ENCODE assay signal across 8 mouse cellular contexts in genomic region chr1:136915438-136915837, GRCm38 (mm10). TPM values are rescaled to one million over a fixed set of nuclear protein-coding genes. Genes with fewer than 3 reads are reported as not detected.
A peak's percentile ranks its signal among the peaks of the same experiment; 100 is the strongest.
DNase-seq lines count a peak whose midpoint lies in the region; ATAC-seq lines count a peak whose summit lies in the region.

No protein-coding gene starts in this region.

- H3K27me3 ChIP-seq in stomach, embryonic 16.5 days (ENCODE audit: control insufficient read depth, insufficient read depth, low read length) = no peaks in the 10 kb centered on the region
- no peaks in the 10 kb centered on the region for H3K27me3 ChIP-seq in midbrain, embryonic 10.5 days (ENCODE audit: low read depth, poor library complexity, severe bottlenecking)

- H3K9ac ChIP-seq in stomach, embryonic 16.5 days (ENCODE audit: low read length) = no peak overlapping the region

- H3K9me3 ChIP-seq in stomach, embryonic 16.5 days (replicated peaks; ENCODE audit: control insufficient read depth, low read length) = no peaks in the 10 kb centered on the region
- H3K9me3 ChIP-seq in midbrain, embryonic 10.5 days (replicated peaks) = no peaks in the 10 kb centered on the region

- H3K4me3 ChIP-seq in stomach, embryonic 16.5 days (replicated peaks; ENCODE audit: low read length) = no peak overlapping the region
- no peak overlapping the region for H3K4me3 ChIP-seq in midbrain, embryonic 10.5 days

- WGBS in stomach, embryonic 16.5 days = 35% methylated on average over 11 of the region's 11 CpGs
- 80% methylated on average over 11 of the region's 11 CpGs for WGBS in midbrain, embryonic 10.5 days

- H3K27ac ChIP-seq in stomach, embryonic 16.5 days (ENCODE audit: low read length) = no peak overlapping the region
- H3K27ac ChIP-seq in midbrain, embryonic 10.5 days (replicated peaks) = no peak overlapping the region

- ATAC-seq in stomach, embryonic 16.5 days (ENCODE audit: insufficient read depth, low FRiP score) = peak; percentile 58; the same call in 1 of the 2 replicates
- ATAC-seq in CD4-positive, CD25-positive, alpha-beta regulatory T cell, adult 4 months = no peak

- peak overlapping the region; percentile 36 for H3K4me2 ChIP-seq in stomach, embryonic 16.5 days (ENCODE audit: low read depth, low read length)

- DNase-seq in embryo, embryonic 10 days (ENCODE audit: low spot score) = peak; percentile 31
- DNase-seq in embryo, embryonic 9.5 days (ENCODE audit: extremely low spot score) = no peak
- DNase-seq in retina, postnatal 1 day = peak; percentile 44
- no peak for DNase-seq in retina, embryonic 14.5 days (ENCODE audit: low spot score)
- peak; percentile 15 for DNase-seq in layer of hippocampus, adult 11-12 months (ENCODE audit: low spot score)
- no peak for DNase-seq in midbrain, embryonic 10.5 days (ENCODE audit: low spot score)

- H3K36me3 ChIP-seq in stomach, embryonic 16.5 days (ENCODE audit: control insufficient read depth, insufficient read depth, low read length) = no peaks in the 10 kb centered on the region
- H3K36me3 ChIP-seq in midbrain, embryonic 10.5 days = no peaks in the 10 kb centered on the region

- H3K4me1 ChIP-seq in stomach, embryonic 16.5 days (ENCODE audit: control insufficient read depth, insufficient read depth, low read length) = no peaks in the 10 kb centered on the region
- no peaks in the 10 kb centered on the region for H3K4me1 ChIP-seq in midbrain, embryonic 10.5 days

RNA-seq across cellular contexts. Expression of gene Nr5a2, which starts 44.8 kb away (rescaled TPM):
- 3.2 and 4.1 TPM in 2 replicates for polyA plus RNA-seq in stomach, embryonic 16.5 days (2015; fragmentation: Nextera tagmentation; extraction: Ambion mirVana)
- under 1 TPM in 1 of 2 experiments, not detected in 1; 0.07 TPM for polyA plus RNA-seq in CD4-positive, CD25-positive, alpha-beta regulatory T cell, adult 4 months (2017; shearing (Covaris generic))
- polyA plus RNA-seq in midbrain, embryonic 10.5 days (2016; fragmentation: Nextera tagmentation; extraction: Ambion mirVana) = 0.20 and 0.27 TPM in 2 replicates

Comparison
In these comparisons a context has a peak if more than half of its experiments do, and no peak if none do; other contexts are left out.
1. DNase-seq: peak in embryo, embryonic 10 days (single experiment), retina, postnatal 1 day (single experiment) and layer of hippocampus, adult 11-12 months (single experiment); none in embryo, embryonic 9.5 days (single experiment), retina, embryonic 14.5 days (single experiment) and midbrain, embryonic 10.5 days (single experiment).